Mouse (Mus musculus): Measurements from ENCODE around the gene Zfp513.

GRCm38 (mm10) chr5:31181183-31181770 lies 20.8 kb downstream of the Zfp513 start:
- TF ChIP-seq POLR2A (IDR thresholded peaks at IDR 0.05; ENCODE audit: borderline replicate concordance, insufficient read depth, low read length): no peak
- no peak for TF ChIP-seq CTCF (IDR thresholded peaks at IDR 0.05; ENCODE audit: borderline replicate concordance, insufficient read depth, low read depth, low read length)

Data from cerebellum, adult 2 months (tissue).